Mouse (Mus musculus) stomach, embryonic 14.5 days (tissue): ENCODE results near the gene Cfap44. TPM values are rescaled to one million over a fixed set of nuclear protein-coding genes. Genes with fewer than 3 reads are reported as not detected.

ENCODE experiments used
- ATAC-seq: fragments of 200-750 bp; cut with Nextera tagmentation; 2 replicates; pipeline ENCODE4 v1.8.0; 2017; ENCODE audit warnings: low read depth, moderate TSS enrichment; ENCODE audit not compliant: insufficient number of reproducible peaks, insufficient read depth, low FRiP score
- H3K27ac ChIP-seq: fragments of 300-500 bp; sonication (generic); 2 replicates; pipeline ENCODE4 v1.5.1; 2014; ENCODE audit warnings: mild to moderate bottlenecking, low read length, moderate library complexity, mixed read lengths
- H3K27me3 ChIP-seq: fragments of 300-500 bp; sonication (generic); 2 replicates; pipeline ENCODE4 v1.6.1; 2014; ENCODE audit warnings: low read length, control low read depth, mixed read lengths; ENCODE audit not compliant: control insufficient read depth, insufficient read depth
- H3K36me3 ChIP-seq: fragments of 300-500 bp; sonication (generic); 2 replicates; pipeline ENCODE4 v1.6.1; 2014; ENCODE audit warnings: mild to moderate bottlenecking, control low read depth, low read length, moderate library complexity, mixed read lengths; ENCODE audit not compliant: control insufficient read depth, insufficient read depth
- H3K4me1 ChIP-seq: fragments of 300-500 bp; sonication (generic); 2 replicates; pipeline ENCODE4 v1.6.1; 2014; ENCODE audit warnings: low read length, control low read depth, mixed read lengths; ENCODE audit not compliant: control insufficient read depth, insufficient read depth
- H3K4me2 ChIP-seq: fragments of 300-500 bp; sonication (generic); replicated peaks from 2 replicates; pipeline ENCODE4 v1.6.1; 2014; ENCODE audit warnings: low read depth, low read length, control low read depth
- H3K4me3 ChIP-seq: fragments of 300-500 bp; sonication (generic); 2 replicates; pipeline ENCODE4 v1.5.1; 2014; ENCODE audit warnings: low read depth, low read length, control low read depth
- H3K9ac ChIP-seq: fragments of 300-500 bp; sonication (generic); replicated peaks from 2 replicates; pipeline ENCODE4 v1.6.1; 2014; ENCODE audit warnings: low read depth, mild to moderate bottlenecking, control low read depth, low read length, moderate library complexity, mixed read lengths
- H3K9me3 ChIP-seq: fragments of 300-500 bp; sonication (generic); 2 replicates; pipeline ENCODE4 v1.6.1; 2016; ENCODE audit warnings: low read depth, low read length, control low read depth; ENCODE audit not compliant: control insufficient read depth
- WGBS: fragments of 180-500 bp; shearing (Covaris S2); extraction: QIAGEN DNeasy Blood & Tissue Kit; methylation state at CpG from one replicate; pipeline ENCODE4 v1.1.7; 2014; 5-methylcytosine and 5-hydroxymethylcytosine counted together
- polyA plus RNA-seq: library from polyadenylated mRNA; unstranded; fragments of >200 nt; fragmentation: Nextera tagmentation; extraction: Ambion mirVana; gene quantifications from 2 replicates; pipeline ENCODE4 v1.2.1, GENCODE M21; 2014

The Cfap44 gene
- polyA plus RNA-seq, 1 experiment from 2014 or later: 0.25 TPM

DNA sequence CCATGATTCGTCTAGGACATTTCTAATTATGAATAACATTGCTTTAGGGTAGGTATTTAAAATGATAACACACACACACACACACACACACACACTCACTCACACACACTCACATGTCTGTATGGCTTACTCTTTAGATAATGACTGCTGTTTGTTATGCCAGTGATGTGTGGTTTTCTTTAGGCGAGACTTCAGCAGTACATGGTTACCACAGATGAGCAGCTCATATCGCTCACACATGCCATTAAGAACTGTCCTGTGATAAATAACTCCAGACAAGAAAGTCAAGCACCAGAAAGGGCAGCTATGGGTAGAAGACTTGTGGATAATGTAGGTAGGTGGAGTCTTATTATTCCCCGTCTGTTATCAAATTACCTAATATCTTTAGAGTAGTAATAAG, 19.1 kb upstream of the Cfap44 start:
- no peak for ATAC-seq
- Histone ChIP-seq H3K27ac (no peak overlapping the region), H3K9me3 (no peaks in the 10 kb centered on the region), H3K27me3 (no peaks in the 10 kb centered on the region), H3K9ac (no peak overlapping the region), H3K4me3 (no peak overlapping the region), H3K4me2 (no peak overlapping the region), H3K4me1 (peaks cover 2% of the 10 kb centered on the region), H3K36me3 (peaks cover 24% of the 10 kb centered on the region; the same call in 1 of the 2 replicates)
- 88% methylated on average over 4 of the region's 4 CpGs for WGBS

DNA sequence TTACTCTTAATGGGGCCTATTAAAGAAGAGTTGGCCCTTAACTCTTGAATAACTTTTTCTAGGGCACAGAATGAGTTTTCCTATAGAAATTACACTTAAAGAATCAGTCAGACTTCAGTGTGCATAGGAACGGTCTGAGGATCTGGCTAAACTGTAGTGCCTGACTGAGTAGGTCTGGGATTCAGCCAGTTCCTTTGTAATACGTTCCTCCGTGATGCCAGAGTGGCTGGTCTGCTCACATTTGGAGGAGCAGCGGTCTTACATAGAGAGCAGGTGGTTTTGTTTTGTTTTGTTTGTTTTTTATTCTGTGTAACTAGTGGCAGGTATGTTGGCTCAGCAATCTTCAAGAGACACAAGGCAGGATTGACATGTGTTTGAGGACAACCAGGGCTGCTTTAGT, 14.6 kb upstream of the Cfap44 start:
- 52% methylated on average over 4 of the region's 4 CpGs for WGBS
- no peak for ATAC-seq
- Histone ChIP-seq H3K9ac (no peak overlapping the region), H3K27me3 (no peaks in the 10 kb centered on the region), H3K4me3 (no peak overlapping the region), H3K4me2 (no peak overlapping the region), H3K36me3 (peaks cover 11% of the 10 kb centered on the region; the same call in 1 of the 2 replicates), H3K9me3 (no peaks in the 10 kb centered on the region), H3K27ac (no peak overlapping the region), H3K4me1 (peaks cover 10% of the 10 kb centered on the region)

DNA sequence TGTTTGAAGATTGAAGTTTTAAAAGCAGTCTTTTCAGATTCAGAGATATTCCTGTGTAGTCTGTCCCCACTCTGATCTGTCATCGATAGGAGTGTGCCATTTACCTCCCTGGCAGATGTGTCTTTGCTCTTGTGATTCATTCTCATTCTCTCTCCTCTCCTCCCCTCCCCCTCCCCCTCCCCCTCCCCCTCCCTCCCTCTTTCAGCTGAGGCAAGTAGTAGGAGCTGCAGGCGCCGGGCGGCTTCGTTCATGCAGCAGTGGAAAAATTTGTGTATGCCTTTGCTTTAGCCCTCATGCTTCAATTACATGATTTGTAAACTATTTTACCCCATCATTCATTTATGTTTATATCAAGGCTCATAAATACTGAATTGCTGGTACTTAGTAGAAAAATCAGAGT, 13.0 kb upstream of the Cfap44 start:
- no peak overlapping the region for H3K9ac ChIP-seq
- H3K4me3 ChIP-seq: no peak overlapping the region
- peaks cover 10% of the 10 kb centered on the region for H3K4me1 ChIP-seq
- no peaks in the 10 kb centered on the region for H3K27me3 ChIP-seq
- 18% methylated on average over 5 of the region's 5 CpGs for WGBS
- no peak overlapping the region for H3K27ac ChIP-seq
- no peaks in the 10 kb centered on the region for H3K9me3 ChIP-seq
- peaks cover 13% of the 10 kb centered on the region; the same call in 1 of the 2 replicates for H3K36me3 ChIP-seq
- ATAC-seq: no peak
- no peak overlapping the region for H3K4me2 ChIP-seq

DNA sequence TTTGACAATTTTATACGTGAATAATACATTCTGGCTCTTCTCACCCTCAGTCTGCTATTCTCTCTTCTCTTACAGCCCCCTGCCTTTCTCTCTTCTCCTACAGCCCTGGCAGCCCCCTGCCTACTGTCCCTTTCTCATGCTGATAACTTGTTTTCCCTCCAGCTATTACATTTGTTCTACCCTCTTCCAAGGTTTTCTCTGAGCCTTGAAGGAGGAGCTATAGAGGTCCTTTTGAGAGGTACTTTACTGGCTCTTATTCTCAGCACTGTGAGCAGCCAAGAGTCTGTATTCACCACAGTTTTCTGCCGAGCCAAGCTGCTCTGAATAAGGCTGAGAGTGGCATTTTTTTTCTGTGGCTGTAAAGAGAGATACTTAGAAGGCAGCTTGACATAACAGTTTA, 11.0 kb upstream of the Cfap44 start:
- peaks cover 7% of the 10 kb centered on the region; the same call in 1 of the 2 replicates for H3K36me3 ChIP-seq
- peaks cover 10% of the 10 kb centered on the region for H3K4me1 ChIP-seq
- H3K27ac ChIP-seq: no peak overlapping the region
- H3K9ac ChIP-seq: no peak overlapping the region
- whole genome bisulfite sequencing: 44% methylated on average over 2 of the region's 2 CpGs
- no peak overlapping the region for H3K4me3 ChIP-seq
- no peaks in the 10 kb centered on the region for H3K27me3 ChIP-seq
- no peaks in the 10 kb centered on the region for H3K9me3 ChIP-seq
- no peak for ATAC-seq
- no peak overlapping the region for H3K4me2 ChIP-seq

DNA sequence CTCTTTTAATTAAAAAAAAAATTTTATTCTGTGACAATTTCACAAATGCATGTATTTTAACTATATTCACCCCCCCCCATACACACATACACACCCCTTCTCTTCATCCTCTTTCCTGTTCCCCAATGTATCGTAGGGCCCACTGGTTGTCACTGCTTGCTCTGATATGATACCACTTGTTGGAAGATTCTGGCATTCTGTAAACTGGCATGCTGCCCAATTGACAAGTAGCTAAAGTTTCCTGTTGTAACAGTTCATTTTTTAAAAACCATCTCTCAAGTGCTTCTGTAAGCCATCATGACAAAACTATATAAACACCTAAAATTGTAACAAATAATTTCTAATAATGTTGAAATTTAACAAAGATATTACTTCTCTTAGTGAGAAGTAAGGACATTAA, 10.3 kb upstream of the Cfap44 start:
- H3K27me3 ChIP-seq: no peaks in the 10 kb centered on the region
- WGBS: 75% methylated on average over 1 of the region's 1 CpGs

DNA sequence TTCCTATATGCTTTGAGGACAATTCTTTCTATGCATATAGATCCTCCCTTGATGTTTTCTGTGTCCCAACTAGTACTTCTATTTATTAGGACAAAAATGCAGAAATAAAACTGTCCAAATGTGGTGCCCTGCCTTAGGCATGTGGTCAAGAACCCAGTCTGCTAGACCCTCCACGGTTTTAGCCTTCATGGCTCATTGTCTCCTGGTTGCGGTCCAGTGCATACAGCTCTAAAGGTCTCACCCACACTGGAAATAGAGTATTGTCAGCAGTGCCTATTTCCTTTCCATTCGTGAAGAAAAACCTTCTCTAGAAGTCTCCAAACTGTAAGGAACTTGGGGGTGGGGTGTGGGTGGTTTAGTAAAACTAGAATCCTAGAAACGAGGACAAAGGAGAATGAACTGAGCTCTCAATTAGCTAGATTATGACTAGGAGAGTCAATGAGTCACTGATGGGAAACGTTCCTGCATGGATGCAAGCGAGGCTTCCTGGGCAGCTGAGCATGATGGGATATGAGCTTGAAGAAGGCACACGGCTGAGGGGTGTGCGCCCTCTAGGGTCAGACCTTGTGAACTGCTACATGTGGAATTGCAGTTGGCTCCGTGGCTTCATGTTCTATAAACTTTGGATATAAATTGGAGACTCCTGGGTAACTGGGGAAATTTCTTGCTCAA, 2.6 kb upstream of the Cfap44 start:
- Histone ChIP-seq H3K27me3 (no peaks in the 10 kb centered on the region), H3K36me3 (no peaks in the 10 kb centered on the region), H3K4me1 (peaks cover 5% of the 10 kb centered on the region; the same call in 1 of the 2 replicates), H3K27ac (no peak overlapping the region), H3K4me3 (no peak overlapping the region), H3K4me2 (no peak overlapping the region), H3K9me3 (peaks cover 6% of the 10 kb centered on the region; the same call in 1 of the 2 replicates), H3K9ac (no peak overlapping the region)
- no peak for ATAC-seq
- WGBS: 43% methylated on average over 9 of the region's 9 CpGs

More for the DNA sequence above, 10.3 kb upstream of the Cfap44 start:
- no peak overlapping the region for H3K4me3 ChIP-seq
- H3K4me1 ChIP-seq: peaks cover 10% of the 10 kb centered on the region
- H3K27ac ChIP-seq: no peak overlapping the region
- H3K36me3 ChIP-seq: peaks cover 6% of the 10 kb centered on the region; the same call in 1 of the 2 replicates
- ATAC-seq: no peak
- no peak overlapping the region for H3K9ac ChIP-seq
- H3K4me2 ChIP-seq: no peak overlapping the region
- no peaks in the 10 kb centered on the region for H3K9me3 ChIP-seq

DNA sequence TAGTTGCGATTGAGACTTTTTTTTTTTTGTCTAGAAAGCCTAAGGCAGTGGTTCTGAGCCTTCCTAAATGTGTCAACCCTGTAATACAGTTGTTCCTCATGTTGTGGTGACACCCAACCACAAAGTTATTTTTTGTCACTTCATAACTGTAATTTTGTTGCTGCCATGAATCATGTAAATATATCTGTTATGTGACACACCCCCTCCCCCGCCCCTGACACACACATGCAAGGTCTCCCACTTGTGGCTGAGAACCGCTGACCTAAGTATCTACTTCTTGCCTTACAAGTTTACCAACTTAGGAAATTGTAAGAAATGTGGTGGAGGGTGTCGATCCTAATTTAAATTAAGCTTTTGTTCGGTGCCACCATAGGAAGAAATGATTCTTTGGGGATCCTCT, 10.3 kb downstream of the Cfap44 start:
- no peaks in the 10 kb centered on the region for H3K4me1 ChIP-seq
- WGBS: 94% methylated on average over 5 of the region's 5 CpGs
- no peak for ATAC-seq

DNA sequence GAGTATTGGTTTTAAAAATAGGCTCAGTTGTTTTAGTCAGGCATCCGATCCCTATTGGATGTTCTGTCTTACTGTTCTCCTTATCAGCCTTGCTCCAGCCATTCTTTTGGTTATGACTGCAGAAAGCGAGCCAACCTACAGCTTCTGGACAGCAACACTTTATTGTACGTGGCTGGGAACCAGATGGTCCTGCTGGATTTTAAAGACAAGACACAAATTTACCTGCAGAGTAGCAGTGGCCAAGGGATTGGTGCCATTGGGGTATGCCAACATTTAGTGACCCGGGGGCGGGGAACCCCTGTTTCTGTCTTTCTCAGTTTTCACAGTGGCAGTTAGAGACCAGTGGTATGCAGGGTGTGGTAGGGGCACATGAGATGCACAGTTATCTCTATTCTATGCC, 12.6 kb downstream of the Cfap44 start:
- Histone ChIP-seq H3K4me2 (no peak overlapping the region), H3K9me3 (peaks cover 4% of the 10 kb centered on the region; the same call in 1 of the 2 replicates), H3K9ac (no peak overlapping the region), H3K4me3 (no peak overlapping the region), H3K27me3 (no peaks in the 10 kb centered on the region), H3K27ac (no peak overlapping the region), H3K36me3 (no peaks in the 10 kb centered on the region), H3K4me1 (no peaks in the 10 kb centered on the region)
- ATAC-seq: no peak
- WGBS: 82% methylated on average over 5 of the region's 5 CpGs

More for the DNA sequence above, 10.3 kb downstream of the Cfap44 start:
- no peaks in the 10 kb centered on the region for H3K27me3 ChIP-seq
- H3K4me3 ChIP-seq: no peak overlapping the region
- H3K9me3 ChIP-seq: peaks cover 4% of the 10 kb centered on the region; the same call in 1 of the 2 replicates
- no peak overlapping the region for H3K4me2 ChIP-seq
- no peak overlapping the region for H3K9ac ChIP-seq
- no peak overlapping the region for H3K27ac ChIP-seq
- no peaks in the 10 kb centered on the region for H3K36me3 ChIP-seq

DNA sequence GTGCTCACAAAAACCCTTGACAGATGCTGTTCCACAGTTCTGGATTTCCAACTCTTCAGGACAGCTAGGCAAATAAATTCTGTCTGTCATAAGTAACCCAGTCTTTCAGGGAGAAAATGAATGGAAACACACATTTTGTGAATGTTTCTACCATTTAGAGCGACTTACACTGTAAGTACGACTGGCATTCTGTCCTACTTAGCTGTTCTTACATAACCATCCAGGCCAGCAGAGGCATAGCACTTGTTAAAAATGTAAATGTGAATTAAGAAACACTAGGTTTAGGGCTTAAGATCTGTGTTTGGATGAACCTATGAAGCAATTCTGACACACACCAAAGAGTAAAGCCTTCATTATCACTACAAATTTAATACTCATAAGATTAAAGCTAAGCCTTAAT, 13.7 kb downstream of the Cfap44 start:
- no peak for ATAC-seq
- Histone ChIP-seq H3K9me3 (peaks cover 4% of the 10 kb centered on the region; the same call in 1 of the 2 replicates), H3K9ac (no peak overlapping the region), H3K27ac (no peak overlapping the region), H3K4me2 (no peak overlapping the region), H3K27me3 (no peaks in the 10 kb centered on the region), H3K4me3 (no peak overlapping the region), H3K4me1 (no peaks in the 10 kb centered on the region), H3K36me3 (no peaks in the 10 kb centered on the region)
- WGBS: 90% methylated on average over 2 of the region's 2 CpGs
